Mouse (Mus musculus) kidney, adult 8-10 months (tissue): ENCODE results near the gene Pdia3.
A peak's percentile ranks its signal among the peaks of the same experiment; 100 is the strongest.
"Not testable (repeated sequence)": the region's sequence is repeated elsewhere in the genome, so short reads cannot be mapped to it uniquely, and the experiment has no call there.

Source experiments
- DNase-seq, 2 experiments: peaks; one replicate each; pipeline ENCODE4 v3.0.0; 2022

Pdia3 gene

DNA sequence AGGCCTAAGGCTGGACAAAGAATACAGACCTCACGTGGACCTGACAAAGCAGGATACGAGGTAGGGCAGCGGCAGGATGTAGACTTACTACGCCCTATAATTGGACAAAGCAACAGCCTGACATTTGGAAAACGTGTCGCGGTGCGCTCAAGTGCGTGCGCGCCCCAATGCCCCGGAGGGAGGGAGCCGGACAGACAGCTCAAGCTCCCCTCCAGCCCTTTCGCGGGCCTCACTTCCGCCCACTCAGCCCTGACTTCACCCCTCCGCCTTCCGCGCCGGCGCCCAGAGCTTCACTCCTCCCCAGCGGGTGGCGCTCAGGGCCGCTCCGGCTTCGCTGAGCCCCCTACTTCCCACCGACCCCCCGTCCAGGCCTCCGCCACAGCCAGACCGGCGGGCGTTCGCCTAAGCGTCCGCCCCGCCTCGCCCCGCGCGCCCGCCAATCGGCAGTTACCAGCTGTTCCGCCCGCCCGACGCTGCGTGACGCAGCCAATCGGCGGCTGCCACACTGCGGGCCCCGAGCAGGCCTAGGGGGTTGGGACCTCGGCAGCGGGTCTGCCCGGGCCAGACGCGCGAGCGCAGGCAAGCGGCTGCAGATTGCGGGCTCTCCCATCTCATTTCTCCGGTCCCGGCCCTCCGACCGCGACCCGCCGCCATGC, at the start of gene Pdia3, which contains the start of gene Catsper2:
Gene Pdia3 (plus strand): TSS at position 389 of the 656 bp plus-strand sequence.
Gene Catsper2 (minus strand): TSS at position 406 of the 656 bp plus-strand sequence.
- peak; percentile 93 to 95 for DNase-seq

- no peak for DNase-seq
Observed at GRCm38 (mm10) chr2:121368831-121369230, 44.7 kb upstream of the Pdia3 start.

- no peak for DNase-seq
Observed at GRCm38 (mm10) chr2:121370921-121371320, 42.7 kb upstream of the Pdia3 start.

DNA sequence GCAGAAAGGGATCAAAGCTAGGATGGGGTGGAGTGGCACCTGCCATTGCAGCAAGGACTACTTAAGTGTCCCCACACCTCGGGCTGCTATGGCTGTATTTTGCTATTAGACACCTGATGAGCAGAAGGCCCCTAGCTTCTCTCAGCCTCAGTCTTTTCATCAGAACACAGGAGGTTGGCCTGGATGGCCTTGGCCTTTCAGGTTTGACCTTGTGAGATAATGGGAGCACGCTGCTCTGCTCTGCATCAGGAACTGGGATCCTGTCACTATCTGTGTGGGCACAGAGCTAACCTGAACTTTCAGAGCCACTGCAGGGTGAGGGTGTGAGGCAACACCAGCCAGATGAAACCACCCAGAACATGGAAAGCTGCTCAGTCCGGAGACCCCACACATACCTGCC, 41.3 kb upstream of the Pdia3 start:
- no peak for DNase-seq

- no peak for DNase-seq
Observed at GRCm38 (mm10) chr2:121374766-121375165, 38.8 kb upstream of the Pdia3 start.

- DNase-seq = not testable (repeated sequence)
Observed at GRCm38 (mm10) chr2:121386961-121387575, 26.5 kb upstream of the Pdia3 start, which contains the start of gene Strc. Strc (minus strand) TSS chr2:121387168.

DNA sequence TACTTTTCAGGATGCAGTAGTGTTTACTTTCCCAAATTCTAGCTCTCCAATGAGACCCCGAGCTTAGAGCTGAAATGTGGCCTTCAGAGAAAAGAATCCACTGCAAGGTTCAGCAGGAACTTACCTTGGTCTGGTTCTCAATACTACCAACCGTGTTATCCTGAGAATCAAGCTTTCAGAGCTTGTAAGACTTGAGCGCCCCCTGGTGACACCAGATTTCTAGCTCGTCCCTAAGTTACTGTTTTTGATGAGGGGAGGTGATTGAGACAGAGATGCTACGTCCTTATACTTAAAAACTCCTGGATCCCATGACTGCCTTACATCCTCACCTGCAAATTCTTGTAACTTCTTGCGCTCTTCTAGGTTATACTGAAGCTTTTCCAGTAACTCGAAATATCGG, 17.0 kb upstream of the Pdia3 start:
- DNase-seq = peak; percentile 40 to 87

GRCm38 (mm10) chr2:121403296-121403695, 10.3 kb upstream of the Pdia3 start:
- no peak for DNase-seq

- DNase-seq = peak; percentile 33 to 59
Observed at GRCm38 (mm10) chr2:121408160-121408559, 5.4 kb upstream of the Pdia3 start.

DNA sequence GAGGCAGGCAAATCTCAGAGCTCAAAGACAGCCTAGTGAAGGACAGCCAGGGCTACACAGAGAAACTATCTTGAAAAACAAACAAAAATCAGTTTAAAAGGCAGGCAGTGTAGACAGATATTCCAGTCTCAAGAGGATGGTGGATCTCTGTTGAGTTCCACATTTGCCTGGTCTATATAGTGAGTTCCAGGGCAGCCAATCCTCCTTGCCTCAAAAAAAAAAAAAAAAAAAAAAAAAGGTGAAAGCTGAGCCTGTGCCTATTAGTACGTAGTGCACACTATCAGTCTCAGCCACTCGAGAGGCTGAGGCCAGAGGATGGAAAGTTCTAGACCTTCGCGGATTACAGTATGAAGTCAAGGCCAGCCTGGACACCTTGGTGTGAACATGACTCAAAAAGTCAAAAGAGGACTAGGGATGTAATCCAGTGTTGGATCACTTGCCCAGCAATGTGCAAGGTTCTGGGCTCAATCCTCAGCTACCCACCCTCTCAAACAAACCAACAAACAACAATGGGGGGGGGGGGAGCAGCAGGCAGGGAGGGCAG, 660 bp upstream of the Pdia3 start:
- no peak for DNase-seq

DNA sequence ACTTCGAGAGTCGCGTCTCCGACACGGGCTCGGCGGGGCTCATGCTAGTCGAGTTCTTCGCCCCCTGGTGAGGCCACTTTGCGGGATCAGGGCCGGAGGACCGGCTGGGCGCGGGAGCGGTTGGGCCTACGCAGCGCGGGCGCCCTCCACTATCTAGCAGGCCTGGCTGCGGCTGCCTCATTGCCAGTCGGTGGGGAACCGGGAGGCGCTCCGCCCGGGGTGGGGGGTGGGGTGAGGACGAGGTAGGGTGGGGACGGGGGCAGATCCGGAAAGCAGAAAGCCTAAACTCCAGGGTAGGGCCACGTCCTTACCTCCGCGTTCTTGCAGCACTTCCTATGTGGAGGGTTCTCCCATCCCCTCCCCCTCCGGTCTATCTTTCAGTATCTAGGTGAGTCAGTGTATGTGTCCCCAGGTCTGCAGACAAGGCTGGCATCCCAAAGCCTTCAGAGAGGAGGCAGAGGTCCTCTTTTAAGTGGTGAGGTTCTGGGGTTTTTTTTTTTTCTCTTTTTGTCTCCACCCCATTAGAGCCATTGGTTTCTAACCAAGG, 637 bp downstream of the Pdia3 start:
- DNase-seq = peak; percentile 17 to 35

DNA sequence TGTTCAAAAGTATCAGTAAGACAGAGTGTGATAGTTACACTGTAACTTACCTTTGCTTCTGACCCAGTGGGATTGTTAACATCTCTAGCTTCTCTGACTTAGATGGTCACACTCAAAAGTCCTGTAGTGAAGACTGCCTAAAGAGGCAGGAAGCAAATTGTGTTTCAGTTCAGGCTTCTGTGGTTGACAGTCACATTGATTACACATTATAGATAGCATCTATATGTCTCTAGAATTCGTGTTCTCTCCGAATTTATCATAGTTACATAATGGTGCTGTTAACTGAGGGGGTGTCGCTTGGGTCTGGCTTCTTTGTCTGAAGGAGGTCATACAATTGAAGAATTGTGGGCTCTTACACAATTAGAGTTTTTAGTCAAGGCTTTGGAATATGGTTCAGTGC, 1.5 kb downstream of the Pdia3 start:
- no peak for DNase-seq

- DNase-seq = no peak
Observed at GRCm38 (mm10) chr2:121415591-121415990, 2.0 kb downstream of the Pdia3 start.

- DNase-seq = no peak
Observed at GRCm38 (mm10) chr2:121416356-121416755, 2.8 kb downstream of the Pdia3 start.

- DNase-seq = no peak
Observed at GRCm38 (mm10) chr2:121418476-121418875, 4.9 kb downstream of the Pdia3 start.

- DNase-seq = no peak
Observed at GRCm38 (mm10) chr2:121423166-121423565, 9.6 kb downstream of the Pdia3 start.

DNA sequence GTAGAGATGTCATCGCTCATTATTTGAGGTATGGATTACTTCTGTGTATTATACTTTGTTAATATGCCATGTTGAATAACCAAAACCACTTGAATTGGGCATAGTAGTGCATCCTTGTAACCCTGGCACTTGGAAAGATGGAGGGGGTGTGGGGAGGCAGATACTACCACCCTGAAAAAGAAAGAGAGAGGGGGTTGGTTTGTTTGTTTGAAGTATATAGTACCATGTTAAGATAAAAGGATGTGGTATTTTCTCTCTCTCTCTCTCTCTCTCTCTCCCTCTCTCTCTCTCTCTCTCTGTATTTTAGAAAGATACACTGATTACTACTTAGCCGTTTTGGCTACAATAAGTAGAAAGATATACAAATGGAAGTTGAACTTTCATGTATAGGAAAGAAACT, 12.3 kb downstream of the Pdia3 start:
- DNase-seq = no peak

DNA sequence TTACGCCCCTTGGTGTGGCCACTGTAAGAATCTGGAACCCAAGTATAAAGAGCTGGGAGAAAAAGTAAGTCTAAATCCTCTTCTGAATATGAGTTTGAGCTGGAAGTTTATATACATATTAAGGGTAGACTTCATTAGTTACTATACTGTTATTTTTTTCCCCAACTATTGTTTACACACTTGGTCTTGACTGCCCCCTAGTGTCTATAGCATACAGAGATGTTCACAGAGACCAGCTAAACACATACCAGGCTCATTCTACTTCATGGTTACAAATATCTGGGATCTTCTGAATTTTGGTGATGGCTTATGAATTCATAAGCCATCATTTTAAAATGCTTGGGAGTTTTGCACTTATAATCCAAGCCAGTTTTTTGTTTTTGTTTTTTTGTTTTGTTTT, 21.3 kb downstream of the Pdia3 start:
- DNase-seq = no peak

DNA sequence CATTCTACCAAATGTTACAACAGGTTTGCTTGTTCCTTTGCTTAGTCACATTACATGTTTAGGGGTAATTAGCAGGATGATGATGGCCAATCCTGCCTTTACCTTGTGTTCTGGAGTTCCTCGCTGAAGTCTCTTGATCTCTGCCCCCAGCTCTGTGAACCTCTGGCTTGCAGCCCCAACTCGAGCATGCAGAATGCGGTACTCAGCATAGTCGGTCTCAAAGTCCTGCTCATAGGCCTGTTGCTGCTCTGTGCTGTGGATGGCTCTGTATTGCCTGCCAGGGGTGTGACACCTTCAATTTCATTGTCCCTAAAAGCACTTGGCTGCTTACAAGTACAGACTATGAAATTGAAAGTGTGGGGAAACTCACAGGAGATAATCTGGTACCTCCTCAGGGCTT, 26.2 kb downstream of the Pdia3 start:
- DNase-seq = peak; percentile 78 to 81

DNA sequence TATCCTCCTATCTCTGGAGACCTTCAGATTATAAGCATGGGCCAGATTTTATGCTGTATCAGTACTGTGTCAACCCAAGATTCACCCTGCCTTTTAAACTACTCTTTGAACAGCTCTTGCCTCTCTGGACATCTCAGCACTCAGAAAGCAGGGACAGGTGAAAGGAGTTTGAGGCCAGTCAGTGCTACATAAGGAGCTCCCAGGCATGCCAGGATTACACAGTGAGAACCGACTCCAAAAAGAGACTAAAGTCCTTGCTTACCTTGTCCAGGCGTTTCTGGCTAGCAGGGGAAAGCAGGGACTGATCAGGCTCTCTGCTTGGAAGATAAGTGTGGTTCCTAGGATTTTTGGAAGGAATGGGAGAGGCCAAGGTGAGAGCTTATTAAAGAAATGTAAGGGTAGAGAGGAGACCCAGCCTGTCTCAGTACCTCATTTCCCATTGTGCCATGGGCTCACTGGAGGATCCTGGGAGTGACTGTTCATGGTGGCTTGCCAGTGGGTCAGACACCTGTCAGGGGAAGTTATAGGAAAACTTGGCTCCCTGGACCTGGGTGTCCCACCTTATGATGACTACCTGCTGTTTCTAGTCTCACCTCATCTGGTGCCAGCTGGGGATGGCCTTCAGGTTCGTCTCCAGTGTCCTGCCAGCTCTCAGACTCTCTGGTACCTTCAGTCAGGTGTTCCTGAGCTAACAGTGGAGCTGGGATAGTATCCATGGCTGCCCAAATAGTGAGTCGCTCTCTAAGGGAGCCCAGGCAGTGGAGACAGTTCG, 27.4 kb downstream of the Pdia3 start:
- DNase-seq = no peak

DNA sequence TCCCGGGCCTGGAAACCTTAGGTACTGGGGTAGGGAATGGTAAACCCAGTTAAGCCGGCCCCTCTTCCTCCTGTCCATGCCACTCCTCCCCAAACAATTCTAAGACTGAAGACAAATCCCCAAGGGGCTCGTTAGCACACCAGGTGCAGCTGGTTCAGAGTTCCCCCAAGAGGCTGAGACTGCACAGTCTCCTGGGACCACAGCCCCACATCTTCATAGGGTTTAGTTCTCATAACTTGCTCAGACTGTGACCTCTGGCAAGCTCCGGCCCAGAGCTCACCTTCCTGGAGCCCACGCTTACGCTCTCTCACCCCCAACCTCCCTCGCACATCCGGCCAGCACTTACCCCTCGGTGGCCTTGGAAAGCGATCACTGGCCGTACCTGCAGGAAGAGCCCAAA, 28.2 kb downstream of the Pdia3 start:
- no peak for DNase-seq

GRCm38 (mm10) chr2:121442259-121443067, 28.9 kb downstream of the Pdia3 start:
- DNase-seq = peak; percentile 82 to 91

- DNase-seq = no peak
Observed at GRCm38 (mm10) chr2:121443068-121443349, 29.4 kb downstream of the Pdia3 start.
